Mouse (Mus musculus) forebrain, embryonic 16.5 days (tissue): ENCODE data around the gene Rcor2. TPM values are rescaled to one million over a fixed set of nuclear protein-coding genes. Genes with fewer than 3 reads are reported as not detected.
A peak's percentile ranks its signal among the peaks of the same experiment; 100 is the strongest.

ENCODE experiments used
- ATAC-seq: fragments of 200-750 bp; cut with Nextera tagmentation; 2 replicates; pipeline ENCODE4 v1.8.0; 2017; ENCODE audit warnings: mild to moderate bottlenecking, moderate library complexity
- H3K27ac ChIP-seq: fragments of 300-500 bp; sonication (generic); 2 replicates; pipeline ENCODE4 v1.5.1; 2014; ENCODE audit warnings: low read length, control low read depth
- H3K27me3 ChIP-seq: fragments of 300-500 bp; sonication (generic); replicated peaks from 2 replicates; pipeline ENCODE4 v1.6.1; 2014; ENCODE audit warnings: low read length; ENCODE audit not compliant: control insufficient read depth, insufficient read depth
- H3K36me3 ChIP-seq: fragments of 300-500 bp; sonication (generic); 2 replicates; pipeline ENCODE4 v1.6.1; 2014; ENCODE audit not compliant: control insufficient read depth, insufficient read depth
- H3K4me1 ChIP-seq: fragments of 300-500 bp; sonication (generic); replicated peaks from 2 replicates; pipeline ENCODE4 v1.6.1; 2014; ENCODE audit warnings: low read length; ENCODE audit not compliant: control insufficient read depth, insufficient read depth
- H3K4me2 ChIP-seq: fragments of 300-500 bp; sonication (generic); 2 replicates; pipeline ENCODE4 v1.6.1; 2014; ENCODE audit warnings: mild to moderate bottlenecking, low read length, control low read depth
- H3K4me3 ChIP-seq: fragments of 300-500 bp; sonication (generic); replicated peaks from 2 replicates; pipeline ENCODE4 v1.5.1; 2014; ENCODE audit warnings: mild to moderate bottlenecking, low read length, control low read depth
- H3K9ac ChIP-seq: fragments of 300-500 bp; sonication (generic); replicated peaks from 2 replicates; pipeline ENCODE4 v1.6.1; 2014; ENCODE audit warnings: low read depth, low read length, control low read depth
- H3K9me3 ChIP-seq: fragments of 300-500 bp; sonication (generic); 2 replicates; pipeline ENCODE4 v1.6.1; 2016; ENCODE audit warnings: low read length; ENCODE audit not compliant: control insufficient read depth
- WGBS: fragments of 180-500 bp; shearing (Covaris S2); extraction: QIAGEN DNeasy Blood & Tissue Kit; methylation state at CpG from one replicate; pipeline ENCODE4 v1.1.7; 2014; 5-methylcytosine and 5-hydroxymethylcytosine counted together
- polyA plus RNA-seq: library from polyadenylated mRNA; unstranded; fragments of >200 nt; fragmentation: Nextera tagmentation; extraction: Ambion mirVana; gene quantifications from 2 replicates; pipeline ENCODE4 v1.2.1, GENCODE M21; 2015

Gene Rcor2
- polyA plus RNA-seq, 1 experiment from 2014 or later = 45.8 TPM

DNA sequence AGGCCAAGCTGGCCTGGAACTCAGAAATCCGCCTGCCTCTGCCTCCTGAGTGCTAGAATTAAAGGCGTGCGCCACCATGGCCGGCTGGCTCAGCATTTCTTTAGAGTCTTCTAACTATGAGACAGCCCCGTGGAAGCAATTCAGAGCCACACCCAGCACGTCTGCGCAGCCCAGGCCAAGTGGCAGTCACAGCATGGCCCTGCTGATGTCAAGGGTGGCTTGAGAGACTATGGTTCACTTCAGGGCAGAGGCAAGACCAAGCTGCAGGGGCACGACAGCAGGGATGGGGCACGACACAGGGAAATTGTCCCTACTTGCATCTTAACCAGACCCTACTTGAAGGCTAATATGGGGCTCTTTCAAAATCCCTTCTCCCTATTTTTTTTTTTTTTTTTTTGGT is 31.7 kb upstream of the Rcor2 start:
- Histone ChIP-seq H3K4me3 (no peak overlapping the region), H3K9ac (no peak overlapping the region), H3K27ac (no peak overlapping the region), H3K36me3 (peaks cover 8% of the 10 kb centered on the region; the same call in 1 of the 2 replicates), H3K4me2 (no peak overlapping the region), H3K27me3 (no peaks in the 10 kb centered on the region), H3K9me3 (no peaks in the 10 kb centered on the region), H3K4me1 (peaks cover 14% of the 10 kb centered on the region)
- 93% methylated on average over 9 of the region's 9 CpGs for WGBS
- ATAC-seq = no peak

- WGBS = 86% methylated on average over 2 of the region's 2 CpGs
Observed at GRCm38 (mm10) chr19:7236011-7236410, 31.1 kb upstream of the Rcor2 start.

DNA sequence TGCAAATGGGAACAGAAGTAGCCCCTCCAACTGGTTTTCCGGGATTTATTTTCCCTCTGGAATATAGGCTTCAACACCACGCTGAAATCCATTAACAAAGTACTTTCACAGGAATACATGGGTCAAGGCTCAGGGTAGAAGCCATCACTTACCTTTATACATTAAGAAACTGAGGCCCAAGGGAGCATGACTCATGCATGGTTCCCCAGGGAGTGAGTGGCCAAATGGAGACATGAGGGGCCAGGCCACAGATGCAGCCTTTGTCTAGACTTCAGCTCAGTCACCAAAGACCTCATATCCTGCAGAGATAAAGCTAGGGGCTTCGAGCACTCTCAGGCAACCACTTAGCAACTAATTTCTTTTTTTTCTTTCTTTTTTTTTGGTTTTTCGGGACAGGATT is 30.4 kb upstream of the Rcor2 start:
- WGBS = 85% methylated on average over 4 of the region's 4 CpGs
- H3K27ac ChIP-seq = no peak overlapping the region
- H3K4me1 ChIP-seq = peaks cover 18% of the 10 kb centered on the region
- no peaks in the 10 kb centered on the region for H3K27me3 ChIP-seq
- no peak overlapping the region for H3K9ac ChIP-seq
- H3K4me2 ChIP-seq = no peak overlapping the region
- H3K36me3 ChIP-seq = peaks cover 6% of the 10 kb centered on the region; the same call in 1 of the 2 replicates
- no peaks in the 10 kb centered on the region for H3K9me3 ChIP-seq
- ATAC-seq = no peak
- H3K4me3 ChIP-seq = no peak overlapping the region

More at GRCm38 (mm10) chr19:7236011-7236410, 31.1 kb upstream of the Rcor2 start:
- ATAC-seq = no peak
- Histone ChIP-seq H3K27me3 (no peaks in the 10 kb centered on the region), H3K27ac (no peak overlapping the region), H3K9ac (no peak overlapping the region), H3K4me2 (no peak overlapping the region), H3K9me3 (no peaks in the 10 kb centered on the region), H3K4me3 (no peak overlapping the region), H3K4me1 (peaks cover 14% of the 10 kb centered on the region), H3K36me3 (peaks cover 8% of the 10 kb centered on the region; the same call in 1 of the 2 replicates)

DNA sequence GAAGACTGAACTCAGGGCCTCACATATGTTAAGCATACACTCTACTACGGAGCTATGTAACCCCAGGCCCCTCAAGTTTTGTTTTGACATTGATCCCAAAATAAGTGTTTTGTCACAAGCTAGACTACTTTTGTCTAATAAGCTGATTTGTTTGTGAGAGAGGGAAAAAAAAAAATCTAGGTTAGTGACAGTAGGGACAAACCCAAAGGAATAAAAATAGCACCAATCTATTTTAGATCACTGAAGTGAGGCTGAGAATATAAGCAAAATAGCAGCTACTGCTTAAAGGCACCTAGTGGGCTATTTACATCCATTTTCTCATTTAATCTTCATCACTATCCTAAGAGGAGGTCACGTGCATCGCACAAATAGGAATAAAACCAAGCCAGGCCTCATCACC is 27.6 kb upstream of the Rcor2 start:
- no peaks in the 10 kb centered on the region for H3K9me3 ChIP-seq
- H3K36me3 ChIP-seq = no peaks in the 10 kb centered on the region
- H3K27me3 ChIP-seq = no peaks in the 10 kb centered on the region
- H3K27ac ChIP-seq = no peak overlapping the region
- H3K4me3 ChIP-seq = peak overlapping the region; percentile 80
- H3K9ac ChIP-seq = peak overlapping the region; percentile 76
- 81% methylated on average over 3 of the region's 3 CpGs for WGBS
- H3K4me1 ChIP-seq = peaks cover 18% of the 10 kb centered on the region
- H3K4me2 ChIP-seq = peak overlapping the region; percentile 92
- ATAC-seq = no peak

DNA sequence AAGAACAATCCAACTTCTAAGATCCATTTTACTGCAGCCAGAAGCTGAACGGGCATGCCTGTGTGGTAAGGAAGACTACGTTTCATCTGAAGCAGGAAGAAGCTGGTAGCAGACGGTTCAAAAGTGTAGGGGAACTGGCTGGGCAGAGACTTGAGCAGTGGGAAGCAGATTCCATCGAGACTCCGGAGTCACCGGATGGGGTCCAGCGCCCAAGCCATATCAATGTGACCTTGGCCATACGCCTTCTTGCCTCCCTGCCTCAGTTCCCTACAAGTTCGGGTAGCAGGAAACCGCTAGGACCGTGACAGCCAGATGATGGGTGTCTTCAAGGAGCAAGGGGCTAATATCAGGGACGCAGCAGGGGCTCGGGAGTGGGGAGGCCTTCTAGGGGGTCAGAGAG is 26.8 kb upstream of the Rcor2 start:
- Histone ChIP-seq H3K4me1 (peaks cover 18% of the 10 kb centered on the region), H3K9me3 (no peaks in the 10 kb centered on the region), H3K27me3 (no peaks in the 10 kb centered on the region), H3K4me2 (peak overlapping the region; percentile 92), H3K4me3 (peak overlapping the region; percentile 80), H3K27ac (no peak overlapping the region; the same call in 1 of the 2 replicates), H3K36me3 (no peaks in the 10 kb centered on the region), H3K9ac (peak overlapping the region; percentile 76)
- 2% methylated on average over 13 of the region's 13 CpGs for WGBS
- no peak for ATAC-seq

DNA sequence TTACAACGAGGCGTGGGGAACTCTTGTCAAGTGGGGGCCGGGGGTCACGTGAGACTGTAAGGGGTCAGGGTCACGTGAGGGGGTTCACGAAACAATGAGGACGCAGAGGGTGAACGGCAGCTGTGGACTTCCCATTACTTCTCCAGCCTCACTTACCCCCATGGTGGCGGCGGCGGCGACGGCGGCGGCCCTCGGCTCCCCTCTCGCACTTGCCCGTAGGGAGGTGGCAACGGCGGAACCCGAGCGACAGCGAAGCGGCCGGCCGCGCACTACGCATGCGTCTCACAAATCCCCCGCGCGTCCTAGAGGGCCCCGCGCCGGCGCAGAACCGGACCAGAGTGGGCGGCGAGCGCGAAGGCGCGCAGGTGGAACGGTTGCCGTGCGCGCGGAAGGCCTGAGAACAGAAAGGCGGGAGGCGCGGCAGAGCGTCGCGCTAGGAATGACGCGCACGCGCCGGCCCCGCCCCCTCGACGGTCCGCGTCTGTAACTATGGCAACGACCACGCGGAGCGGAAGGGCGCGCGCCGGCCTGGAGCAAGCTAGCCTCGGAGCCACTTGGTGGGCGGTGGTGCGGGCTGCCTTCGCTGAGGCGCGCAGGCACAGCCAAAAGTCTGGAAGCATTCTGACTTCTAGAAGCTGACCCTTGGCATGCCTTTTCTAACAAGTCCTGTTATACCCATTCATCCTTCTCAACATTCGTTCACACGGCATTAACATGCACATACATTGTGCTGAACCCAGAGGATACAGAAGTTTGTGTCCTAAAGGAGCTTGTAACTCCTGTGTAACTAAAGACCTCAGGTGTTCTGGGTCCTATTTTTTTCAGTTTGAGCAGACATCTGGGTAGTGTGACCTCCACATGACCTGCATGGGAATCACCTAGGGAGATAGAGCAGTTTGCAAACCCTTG is 26.1 kb upstream of the Rcor2 start, which contains the start of gene Naa40:
Gene Naa40, minus strand, starts transcription at position 402 of the 909 bp plus-strand sequence.
- Histone ChIP-seq H3K36me3 (no peaks in the 10 kb centered on the region), H3K4me1 (peaks cover 18% of the 10 kb centered on the region), H3K27me3 (no peaks in the 10 kb centered on the region), H3K9ac (peak within 1 kb of the TSS; percentile 76), H3K9me3 (no peaks in the 10 kb centered on the region), H3K4me3 (peak within 1 kb of the TSS; percentile 80), H3K4me2 (peak within 1 kb of the TSS; percentile 92), H3K27ac (peak within 1 kb of the TSS; percentile 80)
- peak; percentile 97 for ATAC-seq
- 0% methylated on average over 80 of the region's 80 CpGs for WGBS

DNA sequence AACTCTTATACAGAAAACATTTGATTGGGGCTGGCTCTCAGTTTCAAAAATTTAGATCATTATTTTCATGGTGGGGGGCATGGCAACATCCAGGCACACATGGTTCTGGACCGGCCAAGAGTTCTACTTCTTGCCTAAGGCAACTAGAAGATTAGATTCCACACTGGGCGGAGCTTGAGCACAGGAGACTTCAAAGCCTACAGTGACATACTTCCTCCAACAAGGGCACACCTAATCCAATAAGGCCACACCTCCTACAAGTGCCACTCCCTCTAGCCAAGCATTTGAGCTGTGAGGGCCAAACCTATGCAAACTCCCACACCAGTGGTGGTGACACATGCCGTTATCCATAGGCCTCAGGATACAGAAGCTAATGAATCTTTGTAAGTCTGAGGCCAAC is 21.1 kb upstream of the Rcor2 start:
- peaks cover 4% of the 10 kb centered on the region; the same call in 1 of the 2 replicates for H3K4me1 ChIP-seq
- no peak for ATAC-seq
- no peak overlapping the region for H3K9ac ChIP-seq
- no peaks in the 10 kb centered on the region for H3K27me3 ChIP-seq
- no peak overlapping the region for H3K4me3 ChIP-seq
- H3K4me2 ChIP-seq = no peak overlapping the region
- no peaks in the 10 kb centered on the region for H3K9me3 ChIP-seq
- H3K27ac ChIP-seq = no peak overlapping the region
- whole genome bisulfite sequencing = 84% methylated on average over 3 of the region's 3 CpGs
- H3K36me3 ChIP-seq = no peaks in the 10 kb centered on the region

GRCm38 (mm10) chr19:7257881-7258280 is 9.2 kb upstream of the Rcor2 start:
- Histone ChIP-seq H3K9me3 (0 out of 2 replicates have a peak, but pooled peaks cover 3% of the 10 kb centered on the region), H3K9ac (no peak overlapping the region), H3K27me3 (no peaks in the 10 kb centered on the region), H3K36me3 (no peaks in the 10 kb centered on the region), H3K4me3 (no peak overlapping the region), H3K4me2 (no peak overlapping the region), H3K4me1 (peaks cover 5% of the 10 kb centered on the region; the same call in 1 of the 2 replicates), H3K27ac (peak overlapping the region; percentile 33; the same call in 1 of the 2 replicates)
- 52% methylated on average over 5 of the region's 5 CpGs for WGBS
- ATAC-seq = peak; percentile 80

- 77% methylated on average over 1 of the region's 1 CpGs for WGBS
- ATAC-seq = no peak
- H3K27me3 ChIP-seq = no peaks in the 10 kb centered on the region
Observed at GRCm38 (mm10) chr19:7261476-7261875, 5.6 kb upstream of the Rcor2 start.

More at GRCm38 (mm10) chr19:7261476-7261875, 5.6 kb upstream of the Rcor2 start:
- H3K36me3 ChIP-seq = no peaks in the 10 kb centered on the region
- no peak overlapping the region for H3K27ac ChIP-seq
- H3K4me2 ChIP-seq = no peak overlapping the region
- H3K9ac ChIP-seq = no peak overlapping the region
- H3K9me3 ChIP-seq = 0 out of 2 replicates have a peak, but pooled peaks cover 3% of the 10 kb centered on the region
- no peak overlapping the region for H3K4me3 ChIP-seq
- H3K4me1 ChIP-seq = peaks cover 27% of the 10 kb centered on the region
